Mouse (Mus musculus) hematopoietic stem cell, adult 5-6 weeks (primary cell): ENCODE measurements around the gene Catsper3. TPM values are rescaled to one million over a fixed set of nuclear protein-coding genes. Genes with fewer than 3 reads are reported as not detected.
A peak's percentile ranks its signal among the peaks of the same experiment; 100 is the strongest.

Experiments used
- ATAC-seq, 2 experiments: fragments of 125-278 bp in 1 of 2; replicated peaks in 1 of 2; 2 replicates each; pipeline ENCODE4 v1.8.0; 2016 to 2017; ENCODE audit warnings: inconsistent platforms in 2 of 2, mild to moderate bottlenecking in 2 of 2, moderate number of reproducible peaks in 2 of 2, low read depth in 1 of 2, moderate TSS enrichment in 1 of 2; ENCODE audit not compliant: low FRiP score in 2 of 2, poor library complexity in 2 of 2, severe bottlenecking in 2 of 2, insufficient read depth in 1 of 2, low TSS enrichment in 1 of 2
- total RNA-seq: library from RNA; stranded (forward); fragments of 172-1452, 232-1000 nt; gene quantifications from 2 replicates; pipeline ENCODE4 v1.2.3, GENCODE M21; 2017

Gene Catsper3
- total RNA-seq, result 1.5 TPM in 1 of 2 replicates, not detected in the other

GRCm38 (mm10) chr13:55784268-55784667 is at the start of gene Catsper3:
Gene Catsper3, plus strand, starts transcription at chr13:55784568.
- no peak for ATAC-seq

DNA sequence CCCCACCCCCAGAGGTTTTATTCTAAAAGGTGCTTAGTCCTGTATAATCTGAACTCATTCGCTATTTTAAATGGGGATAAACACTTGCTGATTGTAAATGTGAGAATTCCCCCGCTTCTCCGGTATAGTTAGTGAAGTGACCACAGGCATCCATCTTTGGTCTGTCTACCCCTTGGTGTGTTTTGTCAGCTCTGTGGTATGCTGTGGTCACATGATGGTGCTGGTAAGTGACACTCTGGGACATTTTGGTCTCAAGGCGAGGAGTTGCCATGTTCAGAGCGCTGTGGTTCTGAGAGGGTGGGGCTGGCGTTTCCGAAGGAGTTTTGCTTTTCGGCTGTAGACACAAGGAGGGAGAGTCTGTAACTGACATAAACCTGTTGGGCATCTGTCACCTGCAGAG is 46.5 kb upstream of the Catsper3 start:
- no peak for ATAC-seq

GRCm38 (mm10) chr13:55742306-55742705 is 42.1 kb upstream of the Catsper3 start:
- ATAC-seq, result no peak

DNA sequence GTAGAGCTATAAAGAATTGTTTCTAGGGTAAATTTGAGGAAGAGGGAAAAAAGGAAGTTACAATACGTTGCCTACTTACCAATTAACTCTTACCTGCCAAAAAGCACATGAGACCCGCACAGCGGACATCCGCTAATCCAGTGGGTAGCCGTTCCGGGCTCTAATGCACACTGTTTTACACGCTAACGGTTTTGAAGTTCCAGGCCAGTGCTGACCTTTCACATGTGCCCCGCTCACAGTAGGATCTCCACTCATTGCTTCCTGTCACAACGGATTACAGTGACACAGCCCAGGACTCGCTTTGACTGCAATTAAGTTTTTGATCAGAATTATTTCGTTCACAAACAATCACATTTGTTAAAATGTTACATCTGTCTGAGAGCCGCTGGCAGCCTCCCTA is 30.0 kb upstream of the Catsper3 start:
- peak; percentile 66 to 71 for ATAC-seq

- ATAC-seq, result no peak
Measured at GRCm38 (mm10) chr13:55756789-55757188, 27.6 kb upstream of the Catsper3 start.

- no peak for ATAC-seq
Measured at GRCm38 (mm10) chr13:55757645-55758044, 26.7 kb upstream of the Catsper3 start.

DNA sequence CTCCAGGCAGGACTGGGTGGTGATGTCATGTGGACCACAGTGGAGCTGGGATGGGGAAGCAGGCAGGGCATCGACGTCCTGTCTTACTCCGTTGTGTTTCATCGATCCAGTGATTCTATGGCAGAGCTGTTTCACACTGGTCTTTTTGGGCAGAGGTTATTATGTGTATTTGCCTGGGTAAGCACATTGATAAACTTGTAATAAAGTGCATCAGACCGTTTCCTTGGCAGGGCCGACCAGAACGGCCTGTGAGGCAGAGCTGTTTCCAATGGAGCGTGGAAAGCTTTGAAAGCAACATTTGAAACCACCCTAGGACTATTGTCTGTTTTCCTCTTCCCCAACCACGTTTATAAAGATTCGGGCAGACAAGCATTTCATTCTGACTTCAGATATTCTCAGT is 23.8 kb upstream of the Catsper3 start:
- no peak for ATAC-seq

DNA sequence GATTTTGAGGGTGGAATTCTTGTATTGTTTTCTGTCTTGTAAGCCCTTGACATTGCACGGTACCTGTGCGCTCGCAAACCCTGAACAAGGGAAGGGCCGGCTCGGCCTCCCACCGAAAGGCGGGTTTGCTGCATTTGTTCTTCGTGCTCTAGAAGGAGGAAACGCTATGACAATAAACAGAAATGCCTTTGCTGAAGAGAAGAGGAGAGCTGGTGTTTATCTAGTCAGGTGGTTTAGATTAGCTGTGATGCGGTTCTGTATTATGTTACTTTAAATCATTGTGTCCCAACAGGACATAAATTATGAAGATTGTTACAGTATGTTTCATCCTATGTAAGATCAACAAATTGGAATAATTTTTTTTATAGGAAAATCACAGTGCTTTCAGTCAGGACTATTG is 22.9 kb upstream of the Catsper3 start:
- ATAC-seq, result no peak

- no peak for ATAC-seq
Measured at GRCm38 (mm10) chr13:55774352-55774751, 10.0 kb upstream of the Catsper3 start.

DNA sequence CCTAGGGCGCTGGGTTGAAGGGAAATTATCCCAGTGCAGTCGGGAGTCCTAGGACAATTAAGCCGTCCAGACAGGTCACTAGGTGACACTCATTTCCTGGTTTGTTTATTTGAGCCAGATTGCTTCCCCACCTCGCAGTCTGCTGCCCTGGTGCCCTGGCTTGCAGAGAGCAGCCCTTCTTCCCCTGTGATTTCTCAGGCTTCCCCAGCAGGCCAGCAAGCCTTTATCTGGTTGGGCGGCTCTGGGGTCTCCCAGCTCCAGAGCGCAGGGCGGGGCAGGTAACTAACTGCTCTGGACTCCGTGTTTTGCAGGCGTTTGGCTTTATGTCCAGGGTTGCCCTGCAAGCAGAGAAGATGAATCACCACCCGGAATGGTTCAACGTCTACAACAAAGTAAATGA is 9.3 kb upstream of the Catsper3 start:
- no peak for ATAC-seq

- no peak for ATAC-seq
Measured at GRCm38 (mm10) chr13:55786120-55786519, 1.8 kb downstream of the Catsper3 start.

DNA sequence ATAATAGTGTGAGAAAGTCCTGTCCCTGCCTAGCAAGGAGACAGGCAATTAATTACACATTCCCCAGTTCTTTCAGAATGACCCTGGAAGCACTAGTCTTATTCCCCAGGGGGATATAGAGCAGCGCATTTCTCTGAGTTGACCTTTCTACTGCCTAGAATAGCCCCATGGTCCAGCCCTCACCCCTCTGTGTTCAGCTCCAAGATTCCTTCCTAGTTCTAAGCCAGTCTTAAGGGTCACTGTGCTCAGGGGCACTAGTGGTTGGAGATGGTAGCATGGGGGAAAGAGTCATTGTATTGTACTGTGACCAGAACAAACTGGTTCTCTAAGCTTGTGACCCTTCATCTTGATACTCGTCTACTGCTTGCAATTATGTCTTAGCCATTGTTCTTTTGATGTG is 16.9 kb downstream of the Catsper3 start:
- no peak for ATAC-seq

DNA sequence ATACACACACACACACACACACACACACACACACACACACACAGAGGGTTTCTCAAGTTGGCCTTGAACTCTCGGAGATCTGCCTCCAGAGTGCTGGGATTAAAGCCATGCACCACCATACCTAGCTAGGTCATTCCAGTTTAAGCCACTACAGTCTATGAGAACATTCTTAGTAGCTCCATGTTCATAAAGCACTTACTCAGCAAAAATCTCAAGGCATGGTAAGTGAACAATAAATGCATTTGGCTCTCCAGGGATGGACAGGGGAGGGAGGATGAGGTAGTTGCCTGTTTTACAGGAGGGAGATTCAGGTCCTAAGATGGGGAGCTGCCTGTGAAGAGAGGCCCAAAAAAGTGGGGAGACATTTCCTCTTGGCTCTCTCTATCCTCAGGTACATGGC is 19.6 kb downstream of the Catsper3 start:
- no peak for ATAC-seq

DNA sequence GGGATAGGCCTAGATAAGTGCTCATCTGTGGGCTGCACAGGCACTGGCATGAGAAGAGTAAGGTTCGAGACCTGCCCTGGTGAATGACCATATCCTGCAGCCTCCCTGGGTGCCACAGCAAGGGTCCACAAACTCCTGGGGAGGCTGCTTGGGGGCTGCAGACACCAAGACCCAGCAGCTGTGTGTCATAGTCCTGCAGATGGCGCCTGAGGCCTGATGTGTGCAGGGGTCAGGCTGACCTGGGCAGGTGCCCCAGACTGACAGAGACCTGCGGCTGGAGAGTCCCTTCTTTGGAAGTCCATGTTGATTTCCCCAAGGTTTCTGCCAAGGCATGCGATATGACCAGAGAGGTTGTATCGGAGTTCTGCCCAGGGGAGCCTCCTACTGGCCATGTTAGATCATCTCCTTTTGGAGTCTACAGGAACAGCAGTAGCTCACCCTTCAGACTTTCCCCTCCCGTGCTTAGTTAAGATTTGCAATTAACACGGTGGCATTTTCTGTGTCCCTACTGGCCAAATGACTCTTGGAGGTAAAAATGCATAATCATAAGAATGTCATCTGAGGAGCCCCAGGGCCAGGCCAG is 24.8 kb downstream of the Catsper3 start:
- no peak for ATAC-seq

DNA sequence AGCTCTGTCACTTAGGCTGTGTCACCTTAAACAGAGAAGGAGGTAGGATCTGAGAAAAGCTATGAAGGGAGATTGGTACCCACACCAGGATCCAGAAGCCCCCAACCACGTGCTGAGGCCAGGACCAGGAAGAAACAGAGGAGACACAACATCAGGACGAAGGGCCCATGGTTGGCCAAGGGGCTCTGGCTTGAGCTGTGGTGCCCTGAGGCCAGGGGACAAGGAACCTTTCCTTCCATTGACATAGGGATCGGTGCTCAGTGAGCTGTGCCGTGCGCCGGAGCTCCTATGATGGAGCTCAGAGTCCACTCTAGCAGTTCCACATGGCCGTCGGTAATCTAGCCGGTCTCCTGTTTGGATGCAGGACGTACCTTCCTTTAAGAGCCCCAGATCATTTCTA is 25.3 kb downstream of the Catsper3 start:
- ATAC-seq, result no peak; a peak in 1 of 4 replicates

DNA sequence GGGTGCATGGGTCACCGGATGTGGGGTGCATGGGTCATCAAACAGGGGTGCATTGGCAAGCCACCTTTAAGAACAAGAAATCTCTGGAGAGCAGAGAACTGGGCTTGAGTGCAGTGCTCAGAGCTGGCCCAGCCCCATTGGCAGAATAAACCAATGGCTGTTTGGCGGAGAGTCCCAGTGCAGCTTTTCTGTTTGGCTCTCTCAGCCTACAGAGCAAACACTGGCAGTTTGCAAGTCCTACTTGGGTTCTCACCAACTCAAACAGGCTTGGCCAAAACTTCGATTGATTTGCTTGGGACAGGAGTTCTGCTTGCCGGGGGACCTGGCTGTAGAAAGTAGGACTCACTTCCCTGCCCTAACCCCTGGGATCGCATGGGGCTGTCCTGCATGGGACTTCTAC is 26.6 kb downstream of the Catsper3 start:
- ATAC-seq, result no peak

GRCm38 (mm10) chr13:55813490-55814016 is 29.2 kb downstream of the Catsper3 start:
- no peak for ATAC-seq

- ATAC-seq, result no peak
Measured at GRCm38 (mm10) chr13:55814834-55815233, 30.5 kb downstream of the Catsper3 start.

DNA sequence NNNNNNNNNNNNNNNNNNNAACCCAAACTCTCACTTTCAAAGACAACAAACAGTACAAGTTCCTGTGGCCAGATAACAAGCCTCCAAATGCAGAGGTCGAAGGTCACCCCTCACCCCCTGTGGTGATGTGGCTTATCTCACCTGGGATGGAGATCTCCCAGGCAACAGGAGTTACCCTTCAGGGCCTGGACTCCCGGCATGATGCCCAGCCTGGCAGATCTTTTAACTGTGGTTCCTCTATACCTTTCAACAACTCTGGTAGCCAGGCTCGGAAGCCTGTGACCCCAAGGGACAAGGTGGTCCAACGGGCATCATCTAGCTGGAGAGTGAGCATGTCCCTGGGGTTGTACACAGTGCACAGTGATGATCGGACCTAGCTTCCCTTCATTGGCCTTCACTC is 38.1 kb downstream of the Catsper3 start:
- ATAC-seq, result no peak
